Mouse (Mus musculus) liver, adult 2 months (tissue): ENCODE data around the gene Pik3r2.

Experiments
- CTCF ChIP-seq: fragments of 200-500 bp; IDR thresholded peaks from 2 replicates; pipeline ENCODE4 v1.5.1; 2011; ENCODE audit warnings: low read depth, low read length, control low read depth
- POLR2A ChIP-seq: fragments of 200-500 bp; IDR thresholded peaks from 2 replicates; pipeline ENCODE4 v1.6.1; 2011; ENCODE audit warnings: low read length, control low read depth; ENCODE audit not compliant: insufficient read depth; ENCODE audit errors: extremely low read depth

DNA sequence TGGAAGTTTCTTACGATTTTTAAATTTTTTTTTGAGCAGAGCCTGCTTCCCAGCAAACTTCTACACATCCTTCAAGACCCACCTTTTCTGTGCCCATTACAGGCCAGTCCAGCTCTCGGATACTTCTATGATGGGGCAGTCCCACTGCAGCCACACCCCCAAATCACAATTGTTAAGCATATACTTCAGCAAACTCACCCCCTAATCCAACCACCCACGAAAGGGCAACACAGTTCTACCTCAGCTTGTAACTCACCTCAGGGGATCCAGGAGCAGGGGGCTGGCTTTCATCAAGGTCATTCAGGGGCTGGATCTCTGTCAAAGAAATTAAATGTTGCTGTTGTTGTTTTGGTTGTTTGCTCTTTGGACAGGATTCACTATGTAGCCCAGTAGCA is 10.5 kb upstream of the Pik3r2 start:
- TF ChIP-seq CTCF (no peak), POLR2A (no peak)
